Mouse (Mus musculus): ENCODE results near the gene Mrln. TPM values are rescaled to one million over a fixed set of nuclear protein-coding genes. Genes with fewer than 3 reads are reported as not detected.

Gene Mrln
- total RNA-seq (2017), result not detected in 3 replicates

DNA sequence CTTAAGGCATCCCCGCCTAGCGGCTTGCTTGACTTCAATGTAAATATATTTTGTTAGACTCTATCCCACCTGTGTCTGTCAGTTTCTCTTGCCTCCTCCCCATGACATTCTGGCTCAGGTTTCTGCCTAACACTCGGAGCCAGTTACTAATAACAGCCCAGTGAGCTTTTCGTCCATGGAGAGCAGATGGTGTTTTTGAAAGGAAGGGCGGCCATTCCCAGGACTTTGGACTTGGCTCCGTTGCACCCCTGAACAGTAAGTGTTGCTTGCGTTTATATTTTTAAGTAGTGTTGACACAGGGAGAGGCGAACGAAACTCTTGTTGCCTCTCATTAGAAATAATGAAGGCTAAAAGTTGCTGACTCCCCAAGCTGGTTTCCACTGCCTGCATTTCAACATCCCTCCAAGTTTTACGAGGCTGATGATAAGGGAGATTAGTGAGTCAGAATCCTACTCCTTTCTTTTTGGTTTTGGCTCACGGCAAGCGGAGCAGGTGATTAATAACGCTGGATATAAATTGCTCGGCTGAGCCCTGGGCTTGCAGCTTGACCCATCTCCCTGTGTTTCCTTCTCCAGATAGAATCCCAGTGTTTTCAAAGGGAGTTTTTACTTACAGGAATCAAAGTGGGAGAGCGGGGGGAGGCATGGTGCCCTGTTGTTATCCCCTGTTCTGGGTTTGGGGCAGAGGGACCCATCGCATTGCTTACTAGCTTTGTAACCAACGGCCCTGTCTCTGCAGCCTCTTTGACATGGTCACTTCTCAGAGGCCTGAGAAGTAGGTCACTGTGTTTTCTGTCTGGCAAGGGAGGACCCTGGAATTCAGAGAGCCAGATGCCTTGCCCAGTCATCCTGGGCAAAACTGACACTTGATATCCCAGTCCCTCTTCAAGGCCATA, at the start of gene Mrln:
TSS of gene Mrln (plus strand) at position 160 of the 895 bp plus-strand sequence.
- ATAC-seq (replicated peaks; ENCODE audit: insufficient number of reproducible peaks, low FRiP score, low TSS enrichment, poor library complexity, severe bottlenecking), result no peak

DNA sequence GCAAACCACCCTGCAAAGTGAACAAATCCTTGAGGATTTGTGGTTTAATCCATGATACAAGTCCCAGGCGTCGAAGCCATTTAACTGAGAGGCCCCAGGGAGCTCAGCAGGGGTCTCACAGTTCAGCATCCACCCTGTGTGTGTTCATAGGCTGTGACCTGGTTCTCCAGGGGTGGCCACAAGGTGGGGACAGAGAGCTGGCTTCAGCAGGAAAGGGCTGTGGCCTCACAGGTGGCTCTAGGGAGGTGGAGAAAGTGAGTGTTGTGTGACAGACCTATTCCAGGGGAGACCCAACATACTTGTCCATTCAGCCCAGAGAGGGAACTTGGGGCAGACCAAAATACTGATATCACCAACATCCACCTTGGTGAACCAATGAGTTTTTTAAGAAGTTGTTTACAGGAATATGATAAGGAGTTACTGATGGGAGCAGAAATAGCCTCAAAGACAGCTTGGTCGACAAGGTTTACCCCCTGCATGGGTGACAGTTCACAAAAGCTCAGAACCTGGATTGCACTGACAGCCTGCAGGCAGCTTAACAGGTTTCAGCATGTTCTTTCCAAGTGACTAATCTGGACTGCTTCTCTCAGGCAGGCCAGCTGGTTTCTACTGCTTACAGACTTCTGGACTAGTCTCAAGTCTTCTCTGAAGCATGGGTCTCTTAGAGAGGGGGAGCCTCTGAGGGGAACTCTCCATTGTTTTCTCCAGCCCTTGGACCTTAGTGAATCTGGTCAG, 47.9 kb upstream of the Mrln start:
- ATAC-seq (replicated peaks; ENCODE audit: insufficient number of reproducible peaks, low FRiP score, low TSS enrichment, poor library complexity, severe bottlenecking), result no peak

DNA sequence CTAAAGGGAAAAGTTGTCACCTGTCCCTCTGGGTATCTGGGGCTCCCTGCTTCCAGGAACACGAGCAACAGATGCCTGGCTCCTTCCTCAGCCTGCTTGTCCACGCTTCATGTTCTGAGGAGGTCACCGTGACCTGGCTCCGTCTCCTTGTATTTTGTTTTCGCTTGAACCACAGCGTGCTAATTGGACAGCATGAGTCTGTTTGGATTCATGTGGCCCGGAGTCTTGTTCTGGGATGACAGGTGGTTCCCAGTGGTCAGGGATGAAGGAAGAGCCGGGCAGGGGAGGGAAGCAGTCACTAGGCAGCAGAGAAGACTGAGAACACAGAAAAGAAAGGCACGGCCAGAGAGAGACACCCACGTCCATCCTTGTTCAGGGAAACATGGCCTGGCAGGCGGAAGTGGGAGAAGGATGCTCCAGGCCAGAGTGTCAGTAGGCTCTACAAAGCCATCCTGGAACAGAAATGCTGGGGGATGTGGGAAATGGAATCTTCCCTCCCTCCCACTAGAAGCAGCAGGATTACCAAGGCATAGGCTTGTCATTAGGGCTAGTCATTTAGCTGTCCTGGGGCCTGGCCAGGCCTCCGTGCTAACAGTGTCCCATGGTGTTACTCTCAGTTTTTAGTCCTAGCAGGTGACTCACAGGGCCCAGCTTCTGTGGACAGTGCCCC, 44.7 kb upstream of the Mrln start:
- no peak for ATAC-seq (replicated peaks; ENCODE audit: insufficient number of reproducible peaks, low FRiP score, low TSS enrichment, poor library complexity, severe bottlenecking)

DNA sequence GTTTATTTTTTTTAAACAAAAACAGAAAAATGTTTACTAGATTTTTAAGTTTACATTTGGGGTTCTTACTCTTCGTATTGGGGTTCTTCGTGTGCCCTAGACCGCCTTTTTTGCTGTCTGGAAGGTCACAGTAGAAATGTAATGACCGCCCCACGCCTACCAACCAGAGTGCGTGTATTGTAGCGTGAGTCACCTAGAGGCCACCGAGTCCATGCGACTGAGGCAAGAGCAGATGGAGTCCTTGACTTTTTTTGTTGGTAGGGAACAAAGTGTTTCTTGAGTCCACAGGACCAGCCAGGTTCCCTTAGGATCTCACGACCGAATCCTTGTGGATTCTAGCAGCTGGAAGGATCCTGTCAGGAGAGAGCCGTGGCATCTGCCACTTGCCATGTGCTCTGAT, 43.7 kb upstream of the Mrln start:
- ATAC-seq (replicated peaks; ENCODE audit: insufficient number of reproducible peaks, low FRiP score, low TSS enrichment, poor library complexity, severe bottlenecking), result no peak

DNA sequence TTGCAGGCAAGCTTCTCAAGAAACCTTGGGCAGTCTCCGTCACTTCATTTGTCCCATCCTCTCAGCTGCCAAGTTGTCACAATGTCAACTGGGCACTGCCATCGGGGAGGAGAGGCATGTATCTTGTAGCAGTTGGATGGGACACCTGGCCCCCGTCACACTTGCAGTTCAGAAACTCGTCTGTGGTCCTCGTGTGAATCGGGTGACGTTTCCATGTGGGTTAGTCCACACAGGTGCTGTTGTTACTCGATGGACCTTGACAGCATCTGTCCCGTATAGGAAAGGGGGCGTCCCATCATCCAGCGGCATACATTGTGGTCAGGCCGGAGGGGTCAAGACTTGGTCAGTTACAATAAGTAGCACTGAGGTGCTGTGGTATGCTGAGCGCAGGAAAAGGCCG, 43.0 kb upstream of the Mrln start:
- ATAC-seq (replicated peaks; ENCODE audit: insufficient number of reproducible peaks, low FRiP score, low TSS enrichment, poor library complexity, severe bottlenecking), result no peak

DNA sequence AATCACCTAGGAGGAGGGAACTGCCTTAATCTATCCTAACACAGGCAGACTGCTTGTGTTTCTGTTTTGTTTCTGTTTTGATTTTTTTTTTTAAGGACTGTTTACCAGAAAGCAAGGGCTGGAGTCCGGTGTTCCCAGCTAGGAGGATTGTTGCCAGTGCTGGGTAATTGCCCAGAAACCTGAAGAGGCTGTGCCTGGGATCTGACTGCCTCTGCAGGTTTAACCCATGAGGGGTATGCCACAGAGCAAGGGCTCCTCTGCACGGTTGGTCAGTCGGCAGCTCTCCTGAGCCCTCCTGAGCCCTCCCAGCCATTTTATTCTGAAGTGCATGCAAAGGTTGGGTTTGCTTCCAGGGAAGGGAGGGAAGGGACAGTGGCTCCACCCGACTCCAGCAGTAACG, 40.8 kb upstream of the Mrln start:
- no peak for ATAC-seq (replicated peaks; ENCODE audit: insufficient number of reproducible peaks, low FRiP score, low TSS enrichment, poor library complexity, severe bottlenecking)

DNA sequence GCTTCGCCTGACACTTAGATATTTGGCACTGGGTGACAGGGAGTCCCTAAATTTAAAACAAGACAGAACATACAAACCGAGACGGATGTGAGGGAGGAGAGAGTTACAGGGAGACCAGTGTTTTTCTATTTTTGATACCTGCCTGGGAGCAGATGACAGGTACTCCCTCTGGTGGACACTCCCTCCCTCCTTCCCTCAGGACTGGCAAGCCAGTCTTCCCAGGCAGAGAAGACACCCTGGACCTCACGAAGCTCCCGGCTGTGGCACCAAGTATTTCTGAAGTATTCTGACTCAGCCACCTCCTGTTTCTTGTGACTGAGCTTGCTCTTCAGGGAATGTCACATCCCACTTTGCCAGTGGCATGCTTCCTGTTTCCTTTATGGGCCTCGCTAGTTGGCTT, 38.6 kb upstream of the Mrln start:
- ATAC-seq (replicated peaks; ENCODE audit: insufficient number of reproducible peaks, low FRiP score, low TSS enrichment, poor library complexity, severe bottlenecking), result no peak

DNA sequence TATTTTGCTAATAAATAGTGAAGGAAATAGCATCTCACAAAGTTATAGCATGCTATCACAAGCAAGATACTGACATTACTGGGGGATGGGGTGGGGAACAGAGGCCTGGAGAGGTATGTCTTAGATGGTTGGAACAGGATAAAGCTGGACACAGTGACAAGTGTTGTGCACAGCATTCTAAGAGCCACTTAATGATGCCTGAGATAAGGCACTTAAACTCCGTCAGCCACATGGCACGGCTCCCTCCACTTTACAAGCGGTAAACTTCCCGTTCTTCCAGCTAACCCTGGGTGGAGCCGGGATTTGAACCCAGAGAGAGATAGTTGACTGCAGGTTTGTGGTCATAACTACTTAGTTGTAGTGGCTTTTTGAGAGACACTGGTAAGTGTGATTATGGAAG, 38.0 kb upstream of the Mrln start:
- no peak for ATAC-seq (replicated peaks; ENCODE audit: insufficient number of reproducible peaks, low FRiP score, low TSS enrichment, poor library complexity, severe bottlenecking)

DNA sequence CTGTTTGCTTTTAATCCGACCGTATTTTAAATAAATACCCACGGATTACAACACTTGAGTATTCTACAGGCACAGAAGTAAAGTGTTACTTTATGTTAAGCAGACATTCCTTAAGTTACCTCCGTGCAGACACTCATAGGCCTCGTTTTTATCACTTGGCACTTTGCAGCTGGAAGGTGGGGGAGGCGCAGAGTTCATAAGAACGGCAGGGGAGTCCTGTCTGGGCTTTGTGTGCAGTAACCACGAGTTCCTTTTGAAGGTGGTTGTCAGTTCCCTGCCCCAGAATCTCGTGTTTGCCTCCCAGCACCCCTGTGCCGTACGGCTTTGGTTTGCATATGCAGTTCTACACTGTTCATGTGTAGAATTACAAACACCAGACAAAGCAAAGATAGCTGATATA, 36.8 kb upstream of the Mrln start:
- ATAC-seq (replicated peaks; ENCODE audit: insufficient number of reproducible peaks, low FRiP score, low TSS enrichment, poor library complexity, severe bottlenecking), result no peak

DNA sequence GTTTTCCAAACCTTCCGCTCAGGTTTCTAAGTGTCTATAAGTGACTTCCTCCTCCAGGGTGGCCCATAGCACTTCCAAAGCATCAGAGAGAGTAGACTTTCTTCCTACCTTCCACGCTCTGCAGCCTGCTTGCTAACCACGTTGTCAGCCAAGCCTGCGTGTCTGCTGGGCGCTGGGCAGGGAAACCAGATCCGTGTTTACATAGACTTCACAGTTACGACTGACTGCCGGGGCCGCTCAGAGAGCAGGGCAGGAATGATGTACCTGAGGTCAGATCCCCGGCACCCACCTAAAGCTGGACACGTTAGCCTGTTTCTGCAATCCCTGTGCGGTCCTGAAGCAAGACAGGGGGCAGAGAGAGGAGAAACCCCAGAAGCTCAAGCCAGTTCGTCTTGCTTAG, 36.1 kb upstream of the Mrln start:
- ATAC-seq (replicated peaks; ENCODE audit: insufficient number of reproducible peaks, low FRiP score, low TSS enrichment, poor library complexity, severe bottlenecking), result no peak

DNA sequence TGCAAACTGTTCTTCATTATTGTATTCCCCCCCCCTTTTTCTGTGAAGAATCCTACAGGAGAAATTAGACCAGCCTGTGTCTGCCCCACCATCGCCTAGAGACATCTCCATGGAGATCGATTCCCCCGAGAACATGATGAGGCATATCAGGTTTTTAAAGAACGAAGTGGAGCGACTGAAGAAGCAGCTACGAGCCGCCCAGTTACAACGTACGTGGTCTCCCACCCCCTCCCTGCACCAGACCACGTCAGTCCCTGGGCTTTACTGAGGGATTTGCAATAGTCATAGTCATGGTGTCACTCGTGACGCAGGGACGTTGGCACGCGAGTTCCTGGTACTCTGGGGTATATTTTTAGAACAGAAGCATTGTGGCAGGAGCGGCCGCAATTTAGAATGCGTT, 35.4 kb upstream of the Mrln start:
- ATAC-seq (replicated peaks; ENCODE audit: insufficient number of reproducible peaks, low FRiP score, low TSS enrichment, poor library complexity, severe bottlenecking), result no peak

DNA sequence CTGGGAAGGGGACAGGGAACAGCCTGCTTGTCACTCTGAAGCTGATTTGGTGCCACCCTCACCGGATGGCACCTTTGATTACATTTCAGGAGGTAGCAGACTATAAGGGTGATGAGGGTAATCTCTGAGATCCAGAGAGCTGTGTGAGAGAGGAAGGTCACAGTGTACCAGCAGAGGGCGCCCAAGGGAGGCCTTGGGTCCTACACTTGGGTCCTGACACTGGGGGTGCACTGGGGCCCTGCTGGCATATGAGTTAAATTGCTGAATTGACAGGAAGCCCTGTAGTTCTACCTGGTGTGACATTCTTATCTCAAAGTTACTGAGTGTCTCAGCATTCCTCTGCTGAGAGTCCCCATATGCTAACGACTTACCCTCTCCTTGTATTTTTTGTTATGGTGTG, 31.1 kb upstream of the Mrln start:
- ATAC-seq (replicated peaks; ENCODE audit: insufficient number of reproducible peaks, low FRiP score, low TSS enrichment, poor library complexity, severe bottlenecking), result 0 out of 2 replicates have a peak, but pooled peaks have one; percentile 49

DNA sequence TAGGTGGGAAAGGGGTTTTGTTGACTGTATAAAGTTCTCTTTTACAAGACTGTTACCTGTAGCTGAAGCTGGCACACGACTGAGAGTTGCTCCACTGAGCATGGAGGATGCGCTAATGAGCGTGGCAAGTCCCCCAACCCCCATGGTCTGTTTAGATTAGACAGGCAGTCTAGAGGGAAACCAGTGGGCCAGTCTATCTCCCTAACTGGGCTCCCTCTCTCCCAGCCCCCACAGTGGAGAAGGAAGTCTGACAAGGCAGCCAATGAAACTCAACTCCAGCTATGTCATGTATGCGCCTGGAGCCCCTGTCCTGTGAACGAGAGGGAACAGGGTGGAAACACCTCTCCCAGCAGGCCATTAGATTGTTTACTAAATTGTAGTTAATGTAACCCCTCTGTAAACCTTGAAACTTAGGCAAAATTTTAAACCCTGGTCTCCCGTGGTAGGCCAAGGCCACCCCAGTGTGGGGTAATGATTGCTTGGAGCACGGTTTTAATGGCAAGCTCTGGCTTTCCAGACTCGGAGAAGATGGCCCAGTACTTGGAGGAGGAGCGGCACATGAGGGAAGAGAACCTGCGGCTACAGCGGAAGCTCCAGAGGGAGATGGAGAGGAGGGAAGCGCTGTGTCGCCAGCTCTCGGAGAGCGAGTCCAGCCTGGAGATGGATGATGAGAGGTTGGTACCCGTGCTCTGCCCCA, 29.8 kb upstream of the Mrln start:
- ATAC-seq (replicated peaks; ENCODE audit: insufficient number of reproducible peaks, low FRiP score, low TSS enrichment, poor library complexity, severe bottlenecking), result no peak

DNA sequence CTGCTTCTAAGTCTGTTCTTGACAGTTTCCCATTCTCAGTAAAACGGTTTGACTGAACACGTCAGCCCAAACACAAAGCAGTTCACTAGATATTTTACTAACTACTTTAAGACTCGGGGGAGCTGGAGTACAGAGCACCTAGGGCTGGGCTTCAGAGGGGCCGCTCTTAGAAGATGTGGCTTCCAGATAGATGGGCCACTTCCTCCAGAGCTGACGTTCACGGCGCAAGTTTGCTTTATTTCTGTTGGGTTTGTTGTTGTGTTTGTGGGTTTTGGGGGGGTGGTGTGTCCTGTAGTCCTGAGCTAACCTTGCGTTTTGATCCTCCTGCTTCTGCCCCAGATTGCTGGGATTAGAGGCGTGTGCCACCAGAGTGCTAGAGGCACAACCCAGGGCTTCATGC, 23.7 kb upstream of the Mrln start:
- 0 out of 2 replicates have a peak, but pooled peaks have one; percentile 31 for ATAC-seq (replicated peaks; ENCODE audit: insufficient number of reproducible peaks, low FRiP score, low TSS enrichment, poor library complexity, severe bottlenecking)

DNA sequence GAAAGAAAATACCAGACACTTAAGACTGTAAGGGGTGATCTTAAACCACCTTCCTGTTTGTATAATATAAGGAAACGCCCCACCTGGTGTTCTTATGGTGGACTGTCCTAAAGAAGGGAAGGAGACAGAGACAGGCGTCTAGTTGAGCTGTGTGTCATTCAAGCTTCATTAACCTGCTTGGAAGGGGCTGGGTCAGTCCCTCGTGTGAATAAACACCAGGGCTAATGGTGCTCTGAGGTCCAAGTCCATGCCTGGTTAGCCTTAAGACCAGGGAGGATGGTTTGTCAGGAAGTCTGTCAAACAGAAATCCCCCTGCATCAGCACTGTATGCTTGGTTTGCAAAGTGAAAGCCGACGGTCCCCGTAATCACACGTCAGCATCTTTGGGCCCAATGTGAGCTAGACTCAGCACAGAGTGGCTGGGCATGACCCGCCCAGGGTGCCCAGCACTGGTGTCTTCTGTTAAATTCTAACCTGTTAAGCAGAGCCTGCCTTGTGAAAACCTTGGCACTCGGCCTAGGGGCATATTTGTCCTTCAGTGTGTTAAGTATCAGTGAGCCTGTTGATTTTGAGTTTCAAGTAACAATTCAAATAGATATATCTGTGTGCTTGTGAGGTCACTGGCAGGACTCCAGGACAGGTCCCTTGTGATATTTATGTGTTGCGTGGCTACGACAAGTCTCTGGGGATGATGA, 23.0 kb upstream of the Mrln start:
- ATAC-seq (replicated peaks; ENCODE audit: insufficient number of reproducible peaks, low FRiP score, low TSS enrichment, poor library complexity, severe bottlenecking), result no peak

DNA sequence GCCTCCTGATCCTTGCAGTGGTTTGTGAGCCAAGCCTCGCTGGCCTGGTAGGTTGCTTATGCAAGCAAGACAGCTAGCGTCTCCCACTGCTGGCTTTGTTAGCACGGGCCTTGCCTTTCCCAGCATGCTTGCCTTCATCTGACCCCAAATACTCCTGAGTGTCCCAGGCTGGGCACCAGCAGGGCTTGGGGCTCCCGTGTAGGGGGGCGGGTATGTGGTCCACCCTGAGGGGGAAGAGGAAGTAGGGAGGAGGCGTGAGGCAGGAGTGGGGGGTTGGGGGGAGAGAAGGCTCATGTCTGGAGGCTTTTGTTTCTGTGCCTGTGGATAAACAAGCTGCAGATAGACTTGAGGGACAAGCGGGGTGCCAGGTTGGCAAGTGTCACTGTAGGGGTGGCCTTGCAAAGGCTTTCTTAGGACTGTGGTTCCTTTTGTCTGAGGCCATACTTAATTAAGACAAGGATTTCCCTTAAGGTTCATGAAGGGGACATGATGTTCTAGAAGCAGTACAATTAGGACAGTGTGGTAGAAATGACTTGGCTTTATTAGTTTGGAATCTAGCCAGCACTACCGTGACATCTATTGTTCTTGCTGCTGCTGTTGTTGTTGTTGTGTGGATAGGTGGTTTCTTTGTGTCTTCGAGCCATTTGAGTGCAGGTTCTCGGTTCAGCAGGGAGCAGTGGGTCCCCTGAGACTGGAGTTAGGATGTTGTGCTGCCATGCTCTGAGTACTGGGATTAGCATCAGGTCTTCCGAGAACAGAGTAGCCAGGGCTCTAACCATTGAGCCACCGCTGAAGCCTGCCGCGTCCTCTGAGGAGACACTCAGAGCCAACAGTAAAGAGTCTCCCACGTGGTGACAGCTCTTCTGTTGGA, 21.0 kb upstream of the Mrln start:
- ATAC-seq (replicated peaks; ENCODE audit: insufficient number of reproducible peaks, low FRiP score, low TSS enrichment, poor library complexity, severe bottlenecking), result no peak

DNA sequence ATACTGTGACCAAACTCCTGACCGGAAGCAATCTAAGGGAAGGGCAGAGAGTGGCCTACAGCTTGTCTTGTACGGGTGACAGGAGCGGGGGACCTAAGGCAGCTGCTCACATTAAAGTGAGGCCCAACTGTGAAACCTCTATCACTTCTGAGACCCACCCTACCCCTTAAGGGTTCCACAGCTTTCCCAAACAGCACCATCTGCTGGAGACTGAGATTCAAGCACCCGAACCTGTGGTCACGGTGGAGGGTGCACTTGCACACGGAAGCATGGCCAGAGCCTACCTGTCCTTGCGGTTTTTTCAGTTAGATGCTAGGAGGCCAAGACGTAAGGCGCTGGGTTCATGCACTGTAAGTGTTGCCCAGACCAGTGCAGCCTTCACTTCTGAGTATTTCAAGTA, 18.3 kb upstream of the Mrln start:
- no peak for ATAC-seq (replicated peaks; ENCODE audit: insufficient number of reproducible peaks, low FRiP score, low TSS enrichment, poor library complexity, severe bottlenecking)

DNA sequence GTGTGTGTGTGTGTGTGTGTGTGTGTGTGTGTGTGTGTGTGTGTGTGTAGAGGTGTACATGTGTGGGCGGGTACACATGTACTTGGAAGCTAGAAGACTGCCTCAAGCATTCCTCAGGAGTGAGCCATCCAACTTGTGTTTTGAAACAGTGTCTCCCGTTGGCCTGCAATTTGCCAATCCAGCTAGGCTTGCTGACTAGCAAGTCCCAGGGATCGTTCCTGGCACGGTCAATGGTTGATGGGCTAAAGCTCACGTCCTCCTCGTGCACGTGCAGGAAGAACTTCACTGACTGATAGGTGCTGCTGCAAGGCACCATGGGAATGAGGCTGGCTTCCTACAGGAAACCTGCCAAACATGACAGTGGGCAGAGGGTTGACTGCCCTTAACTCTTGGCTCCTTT, 17.9 kb upstream of the Mrln start:
- no peak for ATAC-seq (replicated peaks; ENCODE audit: insufficient number of reproducible peaks, low FRiP score, low TSS enrichment, poor library complexity, severe bottlenecking)
